Comparison of ENCODE assay signal across 26 mouse cellular contexts in genomic region chr7:105368521-105368920, GRCm38 (mm10). TPM values are rescaled to one million over a fixed set of nuclear protein-coding genes. Genes with fewer than 3 reads are reported as not detected.
"Had no signal": no experiment of that assay in that cellular context is flagged by ENCODE, and none has a peak within 500 bp of the region (broad histone marks: within the 10 kb centered on the region; RNA-seq: fewer than 3 reads in every experiment).

No protein-coding gene starts in this region.

- H3K4me3 ChIP-seq: midbrain, embryonic 10.5 days; myocyte; neural tube, embryonic 13.5 days; neural tube, embryonic 15.5 days had no signal

- H3K27ac ChIP-seq: liver, embryonic 14.5 days; midbrain, embryonic 10.5 days; neural tube, embryonic 13.5 days; neural tube, embryonic 15.5 days had no signal

- H3K4me2 ChIP-seq: lung, embryonic 14.5 days; neural tube, embryonic 13.5 days; neural tube, embryonic 15.5 days had no signal

- H3K9ac ChIP-seq: liver, embryonic 14.5 days; lung, embryonic 14.5 days; neural tube, embryonic 13.5 days; neural tube, embryonic 15.5 days had no signal

- DNase-seq: lung, adult 18-20 months; lung, embryonic 14.5 days; lung, postnatal 10 days; lung, postnatal 4 days; retina, postnatal 1 day; right cerebral cortex, adult 18-20 months; right cerebral cortex, postnatal 25 days; right cerebral cortex, postnatal 4 days; spleen, adult 18-20 months; thymus, adult 18-20 months; thymus, postnatal 14 days; thymus, postnatal 36 days had no signal

- H3K27me3 ChIP-seq: neural tube, embryonic 13.5 days; neural tube, embryonic 15.5 days had no signal

- H3K4me1 ChIP-seq: midbrain, embryonic 10.5 days; neural tube, embryonic 13.5 days; neural tube, embryonic 15.5 days had no signal

- H3K9me3 ChIP-seq: midbrain, embryonic 10.5 days; neural tube, embryonic 13.5 days; neural tube, embryonic 15.5 days had no signal

RNA-seq across cellular contexts. Expression of gene Olfr692, which starts 0.5 kb away (rescaled TPM):
- total RNA-seq: megakaryocyte, adult 5-6 weeks; megakaryocyte-erythroid progenitor cell, adult 5-6 weeks had no signal
- polyA plus RNA-seq: liver, embryonic 14.5 days; liver, embryonic 16.5 days; lung, embryonic 14.5 days; lung, embryonic 16.5 days; midbrain, embryonic 10.5 days; myocyte; neural tube, embryonic 11.5 days; neural tube, embryonic 13.5 days; neural tube, embryonic 15.5 days; small intestine, adult 2 months; stomach, embryonic 14.5 days; stomach, embryonic 16.5 days; thymus, postnatal 0 days had no signal

RNA-seq across cellular contexts. Expression of gene Gm5901, which starts 6.3 kb away (rescaled TPM):
- total RNA-seq: megakaryocyte-erythroid progenitor cell, adult 5-6 weeks had no signal
- polyA plus RNA-seq: liver, embryonic 14.5 days; liver, embryonic 16.5 days; lung, embryonic 14.5 days; lung, embryonic 16.5 days; midbrain, embryonic 10.5 days; myocyte; neural tube, embryonic 11.5 days; neural tube, embryonic 13.5 days; neural tube, embryonic 15.5 days; small intestine, adult 2 months; stomach, embryonic 14.5 days; stomach, embryonic 16.5 days; thymus, postnatal 0 days had no signal

RNA-seq across cellular contexts. Expression of gene Olfr691, which starts 26.5 kb away (rescaled TPM):
- total RNA-seq: megakaryocyte, adult 5-6 weeks; megakaryocyte-erythroid progenitor cell, adult 5-6 weeks had no signal
- polyA plus RNA-seq: liver, embryonic 14.5 days; liver, embryonic 16.5 days; lung, embryonic 14.5 days; lung, embryonic 16.5 days; midbrain, embryonic 10.5 days; myocyte; neural tube, embryonic 11.5 days; neural tube, embryonic 13.5 days; small intestine, adult 2 months; stomach, embryonic 14.5 days; stomach, embryonic 16.5 days; thymus, postnatal 0 days had no signal

RNA-seq across cellular contexts. Expression of gene Olfr690, which starts 34.6 kb away (rescaled TPM):
- total RNA-seq: megakaryocyte, adult 5-6 weeks; megakaryocyte-erythroid progenitor cell, adult 5-6 weeks had no signal
- polyA plus RNA-seq: liver, embryonic 14.5 days; liver, embryonic 16.5 days; lung, embryonic 14.5 days; lung, embryonic 16.5 days; midbrain, embryonic 10.5 days; myocyte; neural tube, embryonic 11.5 days; neural tube, embryonic 13.5 days; neural tube, embryonic 15.5 days; small intestine, adult 2 months; stomach, embryonic 14.5 days; stomach, embryonic 16.5 days; thymus, postnatal 0 days had no signal
